Mouse (Mus musculus) hindbrain, embryonic 16.5 days (tissue): Measurements from ENCODE around the gene 3110082I17Rik. TPM values are rescaled to one million over a fixed set of nuclear protein-coding genes. Genes with fewer than 3 reads are reported as not detected.
"Not testable (repeated sequence)": the region's sequence is repeated elsewhere in the genome, so short reads cannot be mapped to it uniquely, and the experiment has no call there.

Experiments used
- ATAC-seq: fragments of 200-750 bp; cut with Nextera tagmentation; 2 replicates; pipeline ENCODE4 v1.8.0; 2017; ENCODE audit warnings: moderate TSS enrichment, moderate library complexity
- H3K27ac ChIP-seq: fragments of 300-500 bp; sonication (generic); 2 replicates; pipeline ENCODE4 v1.5.1; 2014; ENCODE audit warnings: low read depth, mild to moderate bottlenecking, control low read depth, low read length, moderate library complexity
- H3K27me3 ChIP-seq: fragments of 300-500 bp; sonication (generic); replicated peaks from 2 replicates; pipeline ENCODE4 v1.6.1; 2014; ENCODE audit warnings: low read length; ENCODE audit not compliant: control insufficient read depth, insufficient read depth
- H3K36me3 ChIP-seq: fragments of 300-500 bp; sonication (generic); 2 replicates; pipeline ENCODE4 v1.6.1; 2014; ENCODE audit warnings: mild to moderate bottlenecking, low read length, moderate library complexity, mixed read lengths; ENCODE audit not compliant: control insufficient read depth, insufficient read depth
- H3K4me1 ChIP-seq: fragments of 300-500 bp; sonication (generic); 2 replicates; pipeline ENCODE4 v1.6.1; 2014; ENCODE audit warnings: low read depth, low read length; ENCODE audit not compliant: control insufficient read depth, insufficient read depth
- H3K4me2 ChIP-seq: fragments of 300-500 bp; sonication (generic); 2 replicates; pipeline ENCODE4 v1.6.1; 2014; ENCODE audit warnings: mild to moderate bottlenecking, low read length, control low read depth, moderate library complexity
- H3K4me3 ChIP-seq: fragments of 300-500 bp; sonication (generic); 2 replicates; pipeline ENCODE4 v1.5.1; 2014; ENCODE audit warnings: mild to moderate bottlenecking, low read length, control low read depth, moderate library complexity
- H3K9ac ChIP-seq: fragments of 300-500 bp; sonication (generic); 2 replicates; pipeline ENCODE4 v1.6.1; 2014; ENCODE audit warnings: low read depth, mild to moderate bottlenecking, control low read depth, low read length, moderate library complexity
- H3K9me3 ChIP-seq: fragments of 300-500 bp; sonication (generic); 2 replicates; pipeline ENCODE4 v1.6.1; 2014; ENCODE audit warnings: mild to moderate bottlenecking, low read length, moderate library complexity; ENCODE audit not compliant: control insufficient read depth
- WGBS: fragments of 180-500 bp; shearing (Covaris S2); extraction: QIAGEN DNeasy Blood & Tissue Kit; methylation state at CpG from one replicate; pipeline ENCODE4 v1.1.7; 2014; 5-methylcytosine and 5-hydroxymethylcytosine counted together
- polyA plus RNA-seq: library from polyadenylated mRNA; unstranded; fragments of >200 nt; fragmentation: Nextera tagmentation; extraction: Ambion mirVana; gene quantifications from 2 replicates; pipeline ENCODE4 v1.2.1, GENCODE M21; 2015

3110082I17Rik gene
- polyA plus RNA-seq, 1 experiment from 2014 or later: 20.3 TPM

GRCm38 (mm10) chr5:139397959-139398753 is 62.2 kb downstream of the 3110082I17Rik start:
- H3K27me3 ChIP-seq: no peaks in the 10 kb centered on the region
- WGBS: 39% methylated on average over 5 of the region's 5 CpGs
- no peak overlapping the region for H3K4me3 ChIP-seq
- peak; percentile 78 for ATAC-seq
- no peaks in the 10 kb centered on the region for H3K9me3 ChIP-seq
- H3K4me2 ChIP-seq: no peak overlapping the region
- peaks cover 8% of the 10 kb centered on the region for H3K4me1 ChIP-seq
- H3K27ac ChIP-seq: no peak overlapping the region
- H3K9ac ChIP-seq: no peak overlapping the region
- H3K36me3 ChIP-seq: no peaks in the 10 kb centered on the region

- Histone ChIP-seq H3K4me3 (no peak overlapping the region), H3K4me2 (no peak overlapping the region), H3K27ac (no peak overlapping the region), H3K9ac (no peak overlapping the region), H3K27me3 (no peaks in the 10 kb centered on the region), H3K4me1 (peaks cover 8% of the 10 kb centered on the region), H3K9me3 (no peaks in the 10 kb centered on the region), H3K36me3 (no peaks in the 10 kb centered on the region)
- ATAC-seq: no peak
- WGBS: 87% methylated on average over 4 of the region's 4 CpGs
Measured at GRCm38 (mm10) chr5:139397359-139397916, 62.9 kb downstream of the 3110082I17Rik start.

GRCm38 (mm10) chr5:139395528-139395927 is 64.8 kb downstream of the 3110082I17Rik start:
- H3K4me3 ChIP-seq: no peak overlapping the region
- WGBS: 88% methylated on average over 4 of the region's 4 CpGs
- no peak for ATAC-seq
- no peak overlapping the region for H3K9ac ChIP-seq
- H3K9me3 ChIP-seq: no peaks in the 10 kb centered on the region
- H3K27ac ChIP-seq: no peak overlapping the region
- no peak overlapping the region for H3K4me2 ChIP-seq
- H3K4me1 ChIP-seq: peaks cover 15% of the 10 kb centered on the region
- no peaks in the 10 kb centered on the region for H3K27me3 ChIP-seq
- no peaks in the 10 kb centered on the region for H3K36me3 ChIP-seq

- WGBS: 81% methylated on average over 7 of the region's 7 CpGs
- Histone ChIP-seq H3K36me3 (no peaks in the 10 kb centered on the region), H3K4me2 (no peak overlapping the region), H3K27ac (no peak overlapping the region), H3K4me3 (no peak overlapping the region), H3K27me3 (no peaks in the 10 kb centered on the region), H3K9me3 (no peaks in the 10 kb centered on the region), H3K4me1 (peaks cover 21% of the 10 kb centered on the region), H3K9ac (no peak overlapping the region)
- no peak for ATAC-seq
Measured at GRCm38 (mm10) chr5:139394399-139394798, 65.9 kb downstream of the 3110082I17Rik start.

GRCm38 (mm10) chr5:139393197-139393588 is 67.1 kb downstream of the 3110082I17Rik start:
- WGBS: 87% methylated on average over 16 of the region's 16 CpGs

GRCm38 (mm10) chr5:139392219-139393196 is 67.8 kb downstream of the 3110082I17Rik start:
- H3K4me1 ChIP-seq: peaks cover 27% of the 10 kb centered on the region
- H3K36me3 ChIP-seq: no peaks in the 10 kb centered on the region
- H3K27ac ChIP-seq: no peak overlapping the region
- no peaks in the 10 kb centered on the region for H3K9me3 ChIP-seq
- 92% methylated on average over 37 of the region's 37 CpGs for WGBS
- no peak overlapping the region for H3K9ac ChIP-seq
- no peak overlapping the region for H3K4me3 ChIP-seq
- no peaks in the 10 kb centered on the region for H3K27me3 ChIP-seq
- ATAC-seq: no peak
- H3K4me2 ChIP-seq: no peak overlapping the region

More at GRCm38 (mm10) chr5:139393197-139393588, 67.1 kb downstream of the 3110082I17Rik start:
- Histone ChIP-seq H3K4me1 (peaks cover 25% of the 10 kb centered on the region), H3K27ac (no peak overlapping the region), H3K9ac (no peak overlapping the region), H3K4me2 (no peak overlapping the region), H3K4me3 (no peak overlapping the region), H3K36me3 (no peaks in the 10 kb centered on the region), H3K9me3 (no peaks in the 10 kb centered on the region), H3K27me3 (no peaks in the 10 kb centered on the region)
- no peak for ATAC-seq

GRCm38 (mm10) chr5:139391309-139391990 is 68.9 kb downstream of the 3110082I17Rik start:
- Histone ChIP-seq H3K27ac (peak overlapping the region; percentile 40; the same call in 1 of the 2 replicates), H3K4me1 (peaks cover 27% of the 10 kb centered on the region), H3K36me3 (no peaks in the 10 kb centered on the region), H3K4me2 (no peak overlapping the region), H3K9ac (no peak overlapping the region; the same call in 1 of the 2 replicates), H3K4me3 (no peak overlapping the region), H3K9me3 (no peaks in the 10 kb centered on the region), H3K27me3 (no peaks in the 10 kb centered on the region)
- no peak for ATAC-seq
- 63% methylated on average over 11 of the region's 11 CpGs for WGBS

- not testable (repeated sequence) for H3K4me3 ChIP-seq, H3K9me3 ChIP-seq, H3K9ac ChIP-seq, ATAC-seq, H3K4me2 ChIP-seq, H3K27me3 ChIP-seq, H3K36me3 ChIP-seq
- 80% methylated on average over 5 of the region's 5 CpGs for WGBS
- Histone ChIP-seq H3K4me1 (peaks cover 27% of the 10 kb centered on the region), H3K27ac (peak overlapping the region; percentile 55; the same call in 1 of the 2 replicates)
Measured at GRCm38 (mm10) chr5:139390324-139391119, 69.8 kb downstream of the 3110082I17Rik start.
